Mouse (Mus musculus) skeletal muscle tissue, postnatal 0 days (tissue): ENCODE measurements around the gene Zfp414. TPM values are rescaled to one million over a fixed set of nuclear protein-coding genes. Genes with fewer than 3 reads are reported as not detected.

Experiments
- polyA plus RNA-seq: library from polyadenylated mRNA; unstranded; fragments of >200 nt; fragmentation: Nextera tagmentation; extraction: Ambion mirVana; gene quantifications from 2 replicates; pipeline ENCODE4 v1.2.1, GENCODE M21; 2015

Gene Zfp414
- 24.4 and 25.3 TPM in 2 replicates for polyA plus RNA-seq

GRCm38 (mm10) chr17:33628621-33629486 is at the start of gene Zfp414:
Gene Zfp414 (plus strand): TSS chr17:33629090.

DNA sequence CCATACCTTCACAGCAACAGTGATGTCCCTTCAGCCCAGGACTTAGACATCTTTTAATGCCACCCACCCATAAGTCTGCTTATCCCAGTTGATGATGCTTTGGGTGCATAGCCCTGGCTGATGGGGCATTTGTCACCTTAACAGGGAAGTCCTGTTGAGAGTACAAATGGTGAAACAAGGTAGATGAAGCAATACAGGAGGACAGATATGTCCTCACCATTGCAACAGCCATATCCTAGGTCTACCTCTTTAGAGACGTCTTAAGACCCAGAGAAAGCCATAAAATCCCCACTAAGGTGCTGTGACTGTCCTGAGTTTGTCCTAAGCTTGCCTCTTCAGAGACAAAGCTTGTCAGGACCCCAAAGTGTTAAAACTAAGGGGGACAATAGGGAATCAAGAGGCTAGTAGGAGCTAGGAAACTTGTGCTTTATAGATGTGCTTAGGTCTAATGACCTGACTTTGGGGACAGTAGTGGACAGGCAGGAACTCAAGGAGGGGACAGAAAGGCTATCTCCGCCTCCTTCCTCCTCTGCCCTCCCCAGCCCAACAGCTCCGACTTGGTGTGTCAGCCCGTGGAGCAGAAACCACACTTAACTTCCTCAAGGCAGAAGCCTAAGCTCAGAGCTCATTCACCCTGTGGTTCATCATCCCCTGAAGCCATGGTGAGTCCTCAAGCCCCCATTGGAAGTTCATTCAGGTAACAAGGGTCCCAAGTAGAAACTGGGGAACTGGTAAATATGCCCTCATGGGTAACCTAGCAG is 8.8 kb downstream of the Zfp414 start, which contains the start of gene Pram1:
Gene Pram1, plus strand, starts transcription at position 541 of the 761 bp plus-strand sequence.

Other genes with a start within 250 kb of the Zfp414 start
- gene Zfp101, start 234.4 kb upstream of the Zfp414 start, polyA plus RNA-seq, result 3.1 and 5.5 TPM in 2 replicates
- gene Actl9, start 196.2 kb upstream of the Zfp414 start, polyA plus RNA-seq, result not detected in 2 replicates
- gene Adamts10, start 104.9 kb upstream of the Zfp414 start, polyA plus RNA-seq, result 19.9 and 20.2 TPM in 2 replicates
- gene Myo1f, start 73.4 kb upstream of the Zfp414 start, polyA plus RNA-seq, result 2.2 and 2.6 TPM in 2 replicates
- gene Pram1, start 9.0 kb downstream of the Zfp414 start, polyA plus RNA-seq, result 0.26 and 0.29 TPM in 2 replicates
- 96.2 and 131 TPM in 2 replicates for gene Hnrnpm, start 57.8 kb downstream of the Zfp414 start, polyA plus RNA-seq
- gene March2, start 89.6 kb downstream of the Zfp414 start, polyA plus RNA-seq, result 75.3 and 77.9 TPM in 2 replicates
- gene Rab11b, start 131.4 kb downstream of the Zfp414 start, polyA plus RNA-seq, result 235 and 237 TPM in 2 replicates
- gene Angptl4, start 152.7 kb downstream of the Zfp414 start, polyA plus RNA-seq, result 76.0 and 98.6 TPM in 2 replicates
- 29.3 and 30.3 TPM in 2 replicates for gene Kank3, start 181.4 kb downstream of the Zfp414 start, polyA plus RNA-seq
- 640 and 826 TPM in 2 replicates for gene Rps28, start 195.5 kb downstream of the Zfp414 start, polyA plus RNA-seq
- gene Ndufa7, start 195.5 kb downstream of the Zfp414 start, polyA plus RNA-seq, result 501 and 563 TPM in 2 replicates
- gene Cd320, start 214.0 kb downstream of the Zfp414 start, polyA plus RNA-seq, result 28.6 and 40.2 TPM in 2 replicates
- not detected in 2 replicates for gene Gm7029, start 244.7 kb downstream of the Zfp414 start, polyA plus RNA-seq